Mouse (Mus musculus) myocyte (in vitro differentiated cells): Measurements from ENCODE around the gene T. TPM values are rescaled to one million over a fixed set of nuclear protein-coding genes. Genes with fewer than 3 reads are reported as not detected.

Experiments used
- H3K27me3 ChIP-seq: one replicate; pipeline ENCODE4 v1.6.1; 2011; ENCODE audit not compliant: control insufficient read depth, insufficient read depth, insufficient read length
- H3K36me3 ChIP-seq: one replicate; pipeline ENCODE4 v1.6.1; 2011; ENCODE audit not compliant: control insufficient read depth, insufficient read depth
- H3K4me2 ChIP-seq: one replicate; pipeline ENCODE4 v1.6.1; 2011; ENCODE audit warnings: low read depth, control low read depth
- H3K4me3 ChIP-seq: one replicate; pipeline ENCODE4 v1.5.1; 2011; ENCODE audit warnings: mild to moderate bottlenecking, control low read depth, moderate library complexity
- H3K79me2 ChIP-seq: one replicate; pipeline ENCODE4 v1.6.1; 2011; ENCODE audit not compliant: control insufficient read depth, insufficient read depth
- H3ac ChIP-seq: one replicate; pipeline ENCODE4 v1.6.1; 2011; ENCODE audit not compliant: control insufficient read depth, insufficient read length
- CEBPB ChIP-seq: IDR thresholded peaks from 2 replicates; pipeline ENCODE4 v1.6.1; 2011; ENCODE audit warnings: mild to moderate bottlenecking, moderate library complexity; ENCODE audit not compliant: poor library complexity, insufficient read depth, severe bottlenecking
- E2F4 ChIP-seq: IDR thresholded peaks from one replicate; pipeline ENCODE4 v1.6.1; 2011; ENCODE audit warnings: mild to moderate bottlenecking, control low read depth, moderate library complexity; ENCODE audit not compliant: insufficient read depth
- MAX ChIP-seq: IDR thresholded peaks from one replicate; pipeline ENCODE4 v1.6.1; 2011; ENCODE audit warnings: low read depth, mild to moderate bottlenecking, control low read depth
- MYOD1 ChIP-seq, 3 experiments: IDR thresholded peaks; one replicate each; pipeline ENCODE4 v1.6.1; 2011; ENCODE audit warnings: control low read depth in 2 of 3, low read depth in 2 of 3, mild to moderate bottlenecking in 2 of 3, moderate library complexity in 1 of 3; ENCODE audit not compliant: insufficient read length in 2 of 3, control insufficient read depth in 1 of 3
- MYOG ChIP-seq, 3 experiments: IDR thresholded peaks; one replicate each; pipeline ENCODE4 v1.6.1; 2011; ENCODE audit warnings: control low read depth in 2 of 3, low read depth in 2 of 3, mild to moderate bottlenecking in 2 of 3; ENCODE audit not compliant: insufficient read length in 2 of 3, control insufficient read depth in 1 of 3, insufficient read depth in 1 of 3
- POLR2A ChIP-seq: IDR thresholded peaks from one replicate; pipeline ENCODE4 v1.6.1; 2011; ENCODE audit warnings: low read depth, mild to moderate bottlenecking, control low read depth, moderate library complexity; ENCODE audit not compliant: insufficient read length
- POLR2AphosphoS2 ChIP-seq: IDR thresholded peaks from one replicate; pipeline ENCODE4 v1.6.1; 2011; ENCODE audit warnings: low read depth, control low read depth; ENCODE audit not compliant: insufficient read length
- REST ChIP-seq: IDR thresholded peaks from one replicate; pipeline ENCODE4 v1.6.1; 2011; ENCODE audit warnings: mild to moderate bottlenecking, control low read depth, moderate library complexity; ENCODE audit not compliant: insufficient read depth, insufficient read length
- SRF ChIP-seq: IDR thresholded peaks from one replicate; pipeline ENCODE4 v1.6.1; 2011; ENCODE audit warnings: low read depth; ENCODE audit not compliant: control insufficient read depth, insufficient read length
- TCF12 ChIP-seq: IDR thresholded peaks from one replicate; pipeline ENCODE4 v1.6.1; 2011; ENCODE audit warnings: mild to moderate bottlenecking, control low read depth; ENCODE audit not compliant: poor library complexity, insufficient read depth, severe bottlenecking
- TCF3 ChIP-seq: IDR thresholded peaks from one replicate; pipeline ENCODE4 v1.6.1; 2011; ENCODE audit warnings: low read depth, control low read depth; ENCODE audit not compliant: insufficient read length
- USF1 ChIP-seq: IDR thresholded peaks from one replicate; pipeline ENCODE4 v1.6.1; 2011; ENCODE audit warnings: low read depth, mild to moderate bottlenecking, control low read depth, moderate library complexity
- polyA plus RNA-seq: library from polyadenylated mRNA; unstranded; fragments of >200 nt; fragmentation: generic; extraction: Trizol; gene quantifications from one replicate; pipeline ENCODE4 v1.2.1, GENCODE M21; 2012; ENCODE audit warnings: missing spikeins

The T gene
- polyA plus RNA-seq, 1 experiment = 0.10 TPM

GRCm38 (mm10) chr17:8432179-8432800, 1.9 kb upstream of the T start:
- Histone ChIP-seq H3K27me3 (peaks cover 74% of the 10 kb centered on the region), H3ac (no peak overlapping the region), H3K4me2 (no peak overlapping the region), H3K79me2 (no peaks in the 10 kb centered on the region), H3K4me3 (no peak overlapping the region), H3K36me3 (no peaks in the 10 kb centered on the region)
- TF ChIP-seq SRF (no peak), MYOD1 (IDR thresholded peaks at IDR 0.05; ENCODE audit: control insufficient read depth in 1 of 3, insufficient read length in 2 of 3, low read depth in 2 of 3) (no peak), POLR2AphosphoS2 (no peak), TCF12 (no peak), POLR2A (no peak), MYOG (IDR thresholded peaks at IDR 0.05; ENCODE audit: control insufficient read depth in 1 of 3, insufficient read depth in 1 of 3, insufficient read length in 2 of 3, low read depth in 2 of 3) (no peak)

GRCm38 (mm10) chr17:8433121-8433977, 874 bp upstream of the T start:
- Histone ChIP-seq H3K4me2 (no peak overlapping the region), H3K79me2 (no peaks in the 10 kb centered on the region), H3K4me3 (no peak overlapping the region), H3K27me3 (peaks cover 82% of the 10 kb centered on the region), H3K36me3 (no peaks in the 10 kb centered on the region), H3ac (no peak overlapping the region)
- TF ChIP-seq MAX (no peak), USF1 (no peak), TCF12 (no peak), E2F4 (no peak), MYOD1 (IDR thresholded peaks at IDR 0.05; ENCODE audit: control insufficient read depth in 1 of 3, insufficient read length in 2 of 3, low read depth in 2 of 3) (no peak), CEBPB (no peak), POLR2AphosphoS2 (no peak), MYOG (IDR thresholded peaks at IDR 0.05; ENCODE audit: control insufficient read depth in 1 of 3, insufficient read depth in 1 of 3, insufficient read length in 2 of 3, low read depth in 2 of 3) (no peak), POLR2A (no peak), TCF3 (no peak), SRF (no peak)

DNA sequence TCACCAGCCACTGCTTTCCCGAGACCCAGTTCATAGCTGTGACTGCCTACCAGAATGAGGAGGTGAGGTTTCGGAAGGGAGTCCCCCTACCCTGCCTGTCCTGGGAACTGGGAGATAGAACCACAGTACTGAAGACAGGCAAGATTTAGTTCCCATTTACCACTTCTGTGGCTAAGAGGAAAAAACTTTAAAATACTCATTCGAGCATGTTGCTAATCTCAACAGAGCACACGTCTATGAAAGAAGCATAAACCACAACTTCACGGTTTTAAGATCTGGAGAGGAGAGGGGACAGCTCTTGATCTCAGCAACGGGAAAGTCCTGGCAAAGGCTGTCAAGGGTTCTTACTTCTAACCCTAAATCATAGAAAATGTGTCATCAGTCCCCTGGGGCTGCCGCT, 2.0 kb downstream of the T start:
- Histone ChIP-seq H3K4me3 (no peak overlapping the region), H3K27me3 (peaks cover 67% of the 10 kb centered on the region), H3K79me2 (no peaks in the 10 kb centered on the region), H3K36me3 (no peaks in the 10 kb centered on the region), H3ac (no peak overlapping the region), H3K4me2 (no peak overlapping the region)
- TF ChIP-seq MYOD1 (IDR thresholded peaks at IDR 0.05; ENCODE audit: control insufficient read depth in 1 of 3, insufficient read length in 2 of 3, low read depth in 2 of 3) = no peak
- no peak for TF ChIP-seq MYOG (IDR thresholded peaks at IDR 0.05; ENCODE audit: control insufficient read depth in 1 of 3, insufficient read depth in 1 of 3, insufficient read length in 2 of 3, low read depth in 2 of 3)
- no peak for TF ChIP-seq SRF
- no peak for TF ChIP-seq CEBPB
- TF ChIP-seq TCF12 = no peak

DNA sequence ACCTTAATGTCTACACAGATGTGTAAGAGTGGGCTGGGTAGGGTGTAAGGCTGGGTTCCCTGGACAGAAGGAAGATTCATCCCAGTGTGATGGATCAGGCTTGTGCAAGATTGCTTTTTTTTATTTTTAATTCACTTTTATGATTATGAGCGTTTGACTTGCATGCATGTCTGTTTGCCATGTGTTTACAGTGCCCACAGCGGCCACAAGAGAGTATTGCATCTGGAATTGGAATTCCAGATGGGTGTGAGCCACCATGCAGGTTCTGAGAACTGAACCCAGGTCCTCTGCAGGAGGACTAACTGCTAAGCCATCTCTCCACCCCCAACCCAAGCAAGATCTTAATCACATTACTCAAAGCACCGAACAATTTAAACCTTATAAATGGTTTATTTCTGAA, 9.8 kb downstream of the T start:
- Histone ChIP-seq H3K4me3 (no peak overlapping the region), H3ac (no peak overlapping the region), H3K4me2 (no peak overlapping the region), H3K27me3 (no peaks in the 10 kb centered on the region), H3K79me2 (no peaks in the 10 kb centered on the region), H3K36me3 (no peaks in the 10 kb centered on the region)
- TF ChIP-seq TCF3 (no peak), CEBPB (no peak), REST (no peak), E2F4 (no peak), POLR2A (no peak), MYOD1 (IDR thresholded peaks at IDR 0.05; ENCODE audit: control insufficient read depth in 1 of 3, insufficient read length in 2 of 3, low read depth in 2 of 3) (no peak), SRF (no peak), POLR2AphosphoS2 (no peak), USF1 (no peak), MAX (no peak)

GRCm38 (mm10) chr17:8447676-8448192, 13.5 kb downstream of the T start:
- Histone ChIP-seq H3ac (no peak overlapping the region), H3K27me3 (no peaks in the 10 kb centered on the region)
- TF ChIP-seq E2F4 (no peak), POLR2AphosphoS2 (no peak), CEBPB (no peak), REST (no peak)

More at GRCm38 (mm10) chr17:8447676-8448192, 13.5 kb downstream of the T start:
- no peak overlapping the region for H3K4me3 ChIP-seq
- no peaks in the 10 kb centered on the region for H3K36me3 ChIP-seq
- H3K4me2 ChIP-seq = no peak overlapping the region
- H3K79me2 ChIP-seq = no peaks in the 10 kb centered on the region
